Mouse (Mus musculus) midbrain, embryonic 10.5 days (tissue): ENCODE results near the gene 2700097O09Rik. TPM values are rescaled to one million over a fixed set of nuclear protein-coding genes. Genes with fewer than 3 reads are reported as not detected.

Experiments
- DNase-seq: peaks from one replicate; pipeline ENCODE4 v3.0.0-alpha.2; 2017; ENCODE audit warnings: low spot score
- H3K27ac ChIP-seq: fragments of 300-500 bp; sonication (generic); replicated peaks from 2 replicates; pipeline ENCODE4 v1.5.1; 2016; ENCODE audit warnings: mild to moderate bottlenecking
- H3K27me3 ChIP-seq: fragments of 300-500 bp; sonication (generic); 2 replicates; pipeline ENCODE4 v1.6.1; 2016; ENCODE audit warnings: low read depth, mild to moderate bottlenecking; ENCODE audit not compliant: poor library complexity, severe bottlenecking
- H3K36me3 ChIP-seq: fragments of 300-500 bp; sonication (generic); 2 replicates; pipeline ENCODE4 v1.6.1; 2016; ENCODE audit warnings: mild to moderate bottlenecking, moderate library complexity
- H3K4me1 ChIP-seq: fragments of 300-500 bp; sonication (generic); 2 replicates; pipeline ENCODE4 v1.6.1; 2016
- H3K4me3 ChIP-seq: fragments of 300-500 bp; sonication (generic); 2 replicates; pipeline ENCODE4 v1.5.1; 2016; ENCODE audit warnings: mild to moderate bottlenecking, moderate library complexity
- H3K9me3 ChIP-seq: fragments of 300-500 bp; sonication (generic); replicated peaks from 2 replicates; pipeline ENCODE4 v1.6.1; 2016; ENCODE audit warnings: mild to moderate bottlenecking
- WGBS: fragments of 180-500 bp; shearing (Covaris S2); methylation state at CpG from one replicate; pipeline ENCODE4 v1.1.7; 2016; 5-methylcytosine and 5-hydroxymethylcytosine counted together
- polyA plus RNA-seq: library from polyadenylated mRNA; unstranded; fragments of >200 nt; fragmentation: Nextera tagmentation; extraction: Ambion mirVana; gene quantifications from 2 replicates; pipeline ENCODE4 v1.2.1, GENCODE M21; 2016

The 2700097O09Rik gene
- polyA plus RNA-seq, 1 experiment from 2014 or later: 47.0 TPM

GRCm38 (mm10) chr12:54995965-54996364 lies 83.9 kb downstream of the 2700097O09Rik start:
- H3K27ac ChIP-seq: no peak overlapping the region
- no peak for DNase-seq
- no peaks in the 10 kb centered on the region for H3K9me3 ChIP-seq
- H3K4me3 ChIP-seq: no peak overlapping the region
- no peaks in the 10 kb centered on the region for H3K36me3 ChIP-seq
- no peaks in the 10 kb centered on the region for H3K27me3 ChIP-seq
- H3K4me1 ChIP-seq: no peaks in the 10 kb centered on the region
- 78% methylated on average over 3 of the region's 3 CpGs for WGBS

Other genes starting within 250 kb of the 2700097O09Rik start
- gene Cfl2, start 217.2 kb downstream of the 2700097O09Rik start, polyA plus RNA-seq: 196 and 221 TPM in 2 replicates
- gene Gm20403, start 93.6 kb downstream of the 2700097O09Rik start, polyA plus RNA-seq: not detected in 2 replicates
- 30.9 and 34.8 TPM in 2 replicates for gene Baz1a, start 65.8 kb downstream of the 2700097O09Rik start, polyA plus RNA-seq
- 141 and 156 TPM in 2 replicates for gene Srp54a, start 152 bp upstream of the 2700097O09Rik start, polyA plus RNA-seq
- gene Fam177a, start 44.4 kb upstream of the 2700097O09Rik start, polyA plus RNA-seq: 11.3 and 11.7 TPM in 2 replicates
- gene Srp54b, start 75.0 kb upstream of the 2700097O09Rik start, polyA plus RNA-seq: 40.3 and 46.4 TPM in 2 replicates
- gene 1700047I17Rik2, start 119.5 kb upstream of the 2700097O09Rik start, polyA plus RNA-seq: 3.1 TPM in 1 of 2 replicates, not detected in the other
- 53.4 and 53.7 TPM in 2 replicates for gene Srp54c, start 150.1 kb upstream of the 2700097O09Rik start, polyA plus RNA-seq
- 14.3 and 15.1 TPM in 2 replicates for gene 1110008L16Rik, start 219.5 kb upstream of the 2700097O09Rik start, polyA plus RNA-seq
- gene Ppp2r3c, start 222.9 kb upstream of the 2700097O09Rik start, polyA plus RNA-seq: 24.2 and 26.6 TPM in 2 replicates